Mouse (Mus musculus) cortical plate, adult 2 months (tissue): ENCODE measurements around the gene Aif1l.

Source experiments
- CTCF ChIP-seq: fragments of 200-500 bp; IDR thresholded peaks from 2 replicates; pipeline ENCODE4 v1.5.1; 2011; ENCODE audit warnings: mild to moderate bottlenecking, control low read depth, low read length; ENCODE audit not compliant: insufficient read depth; ENCODE audit errors: extremely low read depth
- POLR2A ChIP-seq: fragments of 200-500 bp; IDR thresholded peaks from 2 replicates; pipeline ENCODE4 v1.6.1; 2011; ENCODE audit warnings: mild to moderate bottlenecking, low read length, control low read depth; ENCODE audit not compliant: insufficient read depth; ENCODE audit errors: extremely low read depth

DNA sequence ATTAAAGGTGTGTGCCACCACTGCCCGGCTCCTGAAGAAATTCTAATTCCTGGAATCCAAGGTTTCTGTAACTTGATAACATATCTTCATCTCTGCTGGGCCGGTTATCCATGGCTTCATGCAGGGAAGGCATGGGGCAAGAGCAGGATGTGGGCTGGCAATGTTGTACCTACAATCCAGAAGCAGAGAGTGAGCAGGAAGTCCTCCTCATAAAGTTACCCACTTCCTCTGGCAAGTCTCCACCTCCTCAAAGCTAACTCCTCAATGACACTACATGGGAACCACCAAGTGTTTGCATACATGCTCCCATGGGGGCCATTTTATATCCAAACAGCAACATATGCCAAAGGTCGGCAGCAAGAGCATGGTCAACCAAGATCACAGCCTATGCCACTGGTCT lies 20.3 kb upstream of the Aif1l start:
- no peak for TF ChIP-seq POLR2A
- no peak for TF ChIP-seq CTCF
